Mouse (Mus musculus): ENCODE measurements around the gene Mecom. TPM values are rescaled to one million over a fixed set of nuclear protein-coding genes. Genes with fewer than 3 reads are reported as not detected.
"Not testable (repeated sequence)": the region's sequence is repeated elsewhere in the genome, so short reads cannot be mapped to it uniquely, and the experiment has no call there.

Mecom gene
- polyA plus RNA-seq, 1 experiment from 2014 or later = 17.6 TPM

- no peak overlapping the region for H3K4me2 ChIP-seq (ENCODE audit: low read length)
- H3K36me3 ChIP-seq (ENCODE audit: control insufficient read depth, insufficient read depth, low read length) = no peaks in the 10 kb centered on the region
- DNase-seq (ENCODE audit: low spot score) (no peak), ATAC-seq (replicated peaks; ENCODE audit: low FRiP score, low TSS enrichment, low read depth) (no peak)
- no peaks in the 10 kb centered on the region for H3K4me1 ChIP-seq (replicated peaks; ENCODE audit: control insufficient read depth, insufficient read depth, low read length)
- no peak overlapping the region for H3K9ac ChIP-seq (ENCODE audit: low read length)
- H3K9me3 ChIP-seq (ENCODE audit: control insufficient read depth, low read length) = 0 out of 2 replicates have a peak, but pooled peaks cover 3% of the 10 kb centered on the region
- no peak overlapping the region for H3K4me3 ChIP-seq (ENCODE audit: low read depth, low read length)
- no peaks in the 10 kb centered on the region for H3K27me3 ChIP-seq (replicated peaks; ENCODE audit: control insufficient read depth, insufficient read depth, low read length)
- WGBS = 80% methylated on average over 5 of the region's 5 CpGs
- no peak overlapping the region for H3K27ac ChIP-seq (ENCODE audit: low read depth)
Measured at GRCm38 (mm10) chr3:30428877-30429276, 118.9 kb downstream of the Mecom start.

- no peak for DNase-seq (ENCODE audit: low spot score)
- Histone ChIP-seq H3K4me1 (replicated peaks; ENCODE audit: control insufficient read depth, insufficient read depth, low read length) (no peaks in the 10 kb centered on the region), H3K4me2 (ENCODE audit: low read length) (no peak overlapping the region), H3K36me3 (ENCODE audit: control insufficient read depth, insufficient read depth, low read length) (no peaks in the 10 kb centered on the region), H3K4me3 (ENCODE audit: low read depth, low read length) (no peak overlapping the region), H3K9me3 (ENCODE audit: control insufficient read depth, low read length) (0 out of 2 replicates have a peak, but pooled peaks cover 3% of the 10 kb centered on the region), H3K9ac (ENCODE audit: low read length) (no peak overlapping the region), H3K27ac (ENCODE audit: low read depth) (no peak overlapping the region), H3K27me3 (replicated peaks; ENCODE audit: control insufficient read depth, insufficient read depth, low read length) (no peaks in the 10 kb centered on the region)
- no peak for ATAC-seq (replicated peaks; ENCODE audit: low FRiP score, low TSS enrichment, low read depth)
- 88% methylated on average over 5 of the region's 5 CpGs for WGBS
Measured at GRCm38 (mm10) chr3:30424036-30424435, 123.8 kb downstream of the Mecom start.

DNA sequence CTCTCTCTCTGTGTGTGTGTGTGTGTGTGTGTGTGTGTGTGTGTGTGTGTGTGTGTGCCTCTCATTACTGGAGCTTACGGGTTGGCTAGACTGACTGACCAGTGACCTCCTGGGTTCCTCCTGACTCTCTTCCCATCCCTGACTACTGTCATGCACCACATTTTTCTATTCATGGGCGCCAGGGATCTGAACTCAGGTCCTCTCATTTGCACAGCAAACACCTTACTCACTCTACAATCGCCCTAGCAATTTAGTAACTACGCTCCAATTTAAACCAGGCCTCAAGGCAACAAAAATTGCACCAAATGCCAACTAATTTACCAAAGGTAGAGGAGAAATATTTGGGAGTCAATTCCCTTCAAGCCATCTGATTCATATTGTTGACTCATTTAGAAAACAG lies 125.9 kb downstream of the Mecom start:
- H3K9ac ChIP-seq (ENCODE audit: low read length); H3K4me3 ChIP-seq (ENCODE audit: low read depth, low read length); ATAC-seq (replicated peaks; ENCODE audit: low FRiP score, low TSS enrichment, low read depth); DNase-seq (ENCODE audit: low spot score); H3K9me3 ChIP-seq (ENCODE audit: control insufficient read depth, low read length); H3K36me3 ChIP-seq (ENCODE audit: control insufficient read depth, insufficient read depth, low read length); H3K27ac ChIP-seq (ENCODE audit: low read depth); H3K27me3 ChIP-seq (replicated peaks; ENCODE audit: control insufficient read depth, insufficient read depth, low read length); H3K4me2 ChIP-seq (ENCODE audit: low read length); H3K4me1 ChIP-seq (replicated peaks; ENCODE audit: control insufficient read depth, insufficient read depth, low read length): not testable (repeated sequence)
- 83% methylated on average over 4 of the region's 4 CpGs for WGBS

- no peaks in the 10 kb centered on the region for H3K27me3 ChIP-seq (replicated peaks; ENCODE audit: control insufficient read depth, insufficient read depth, low read length)
- H3K4me1 ChIP-seq (replicated peaks; ENCODE audit: control insufficient read depth, insufficient read depth, low read length) = peaks cover 6% of the 10 kb centered on the region
- H3K4me3 ChIP-seq (ENCODE audit: low read depth, low read length) = no peak overlapping the region
- H3K4me2 ChIP-seq (ENCODE audit: low read length) = no peak overlapping the region
- H3K9me3 ChIP-seq (ENCODE audit: control insufficient read depth, low read length) = 0 out of 2 replicates have a peak, but pooled peaks cover 3% of the 10 kb centered on the region
- H3K9ac ChIP-seq (ENCODE audit: low read length) = no peak overlapping the region
- no peak overlapping the region for H3K27ac ChIP-seq (ENCODE audit: low read depth)
- H3K36me3 ChIP-seq (ENCODE audit: control insufficient read depth, insufficient read depth, low read length) = no peaks in the 10 kb centered on the region
- ATAC-seq (replicated peaks; ENCODE audit: low FRiP score, low TSS enrichment, low read depth) = no peak
- no peak for DNase-seq (ENCODE audit: low spot score)
- 66% methylated on average over 5 of the region's 5 CpGs for WGBS
Measured at GRCm38 (mm10) chr3:30420899-30421298, 126.9 kb downstream of the Mecom start.

- Histone ChIP-seq H3K27me3 (replicated peaks; ENCODE audit: control insufficient read depth, insufficient read depth, low read length) (no peaks in the 10 kb centered on the region), H3K4me2 (ENCODE audit: low read length) (no peak overlapping the region), H3K9ac (ENCODE audit: low read length) (no peak overlapping the region), H3K36me3 (ENCODE audit: control insufficient read depth, insufficient read depth, low read length) (no peaks in the 10 kb centered on the region), H3K4me1 (replicated peaks; ENCODE audit: control insufficient read depth, insufficient read depth, low read length) (peaks cover 6% of the 10 kb centered on the region), H3K4me3 (ENCODE audit: low read depth, low read length) (no peak overlapping the region), H3K27ac (ENCODE audit: low read depth) (no peak overlapping the region), H3K9me3 (ENCODE audit: control insufficient read depth, low read length) (no peaks in the 10 kb centered on the region)
- DNase-seq (ENCODE audit: low spot score) (no peak), ATAC-seq (replicated peaks; ENCODE audit: low FRiP score, low TSS enrichment, low read depth) (no peak)
- 88% methylated on average over 6 of the region's 6 CpGs for WGBS
Measured at GRCm38 (mm10) chr3:30414173-30414572, 133.6 kb downstream of the Mecom start.

GRCm38 (mm10) chr3:30410778-30411177 lies 137.0 kb downstream of the Mecom start:
- ATAC-seq (replicated peaks; ENCODE audit: low FRiP score, low TSS enrichment, low read depth) = no peak
- no peaks in the 10 kb centered on the region for H3K4me1 ChIP-seq (replicated peaks; ENCODE audit: control insufficient read depth, insufficient read depth, low read length)
- DNase-seq (ENCODE audit: low spot score) = no peak
- H3K27ac ChIP-seq (ENCODE audit: low read depth) = no peak overlapping the region
- no peaks in the 10 kb centered on the region for H3K9me3 ChIP-seq (ENCODE audit: control insufficient read depth, low read length)
- no peak overlapping the region for H3K4me2 ChIP-seq (ENCODE audit: low read length)
- H3K9ac ChIP-seq (ENCODE audit: low read length) = no peak overlapping the region
- H3K36me3 ChIP-seq (ENCODE audit: control insufficient read depth, insufficient read depth, low read length) = no peaks in the 10 kb centered on the region
- no peaks in the 10 kb centered on the region for H3K27me3 ChIP-seq (replicated peaks; ENCODE audit: control insufficient read depth, insufficient read depth, low read length)
- H3K4me3 ChIP-seq (ENCODE audit: low read depth, low read length) = no peak overlapping the region
- WGBS = 71% methylated on average over 4 of the region's 4 CpGs

GRCm38 (mm10) chr3:30404821-30405220 lies 143.0 kb downstream of the Mecom start:
- WGBS = 80% methylated on average over 4 of the region's 4 CpGs
- H3K4me1 ChIP-seq (replicated peaks; ENCODE audit: control insufficient read depth, insufficient read depth, low read length) = no peaks in the 10 kb centered on the region

GRCm38 (mm10) chr3:30398911-30399310 lies 148.9 kb downstream of the Mecom start:
- WGBS = 64% methylated on average over 7 of the region's 7 CpGs
- Histone ChIP-seq H3K27me3 (replicated peaks; ENCODE audit: control insufficient read depth, insufficient read depth, low read length) (no peaks in the 10 kb centered on the region), H3K4me3 (ENCODE audit: low read depth, low read length) (no peak overlapping the region), H3K4me1 (replicated peaks; ENCODE audit: control insufficient read depth, insufficient read depth, low read length) (no peaks in the 10 kb centered on the region), H3K36me3 (ENCODE audit: control insufficient read depth, insufficient read depth, low read length) (no peaks in the 10 kb centered on the region), H3K27ac (ENCODE audit: low read depth) (no peak overlapping the region), H3K9ac (ENCODE audit: low read length) (no peak overlapping the region), H3K4me2 (ENCODE audit: low read length) (no peak overlapping the region), H3K9me3 (ENCODE audit: control insufficient read depth, low read length) (no peaks in the 10 kb centered on the region)
- ATAC-seq (replicated peaks; ENCODE audit: low FRiP score, low TSS enrichment, low read depth) (no peak), DNase-seq (ENCODE audit: low spot score) (no peak)

More at GRCm38 (mm10) chr3:30404821-30405220, 143.0 kb downstream of the Mecom start:
- Histone ChIP-seq H3K4me3 (ENCODE audit: low read depth, low read length) (no peak overlapping the region), H3K27ac (ENCODE audit: low read depth) (no peak overlapping the region), H3K4me2 (ENCODE audit: low read length) (no peak overlapping the region), H3K27me3 (replicated peaks; ENCODE audit: control insufficient read depth, insufficient read depth, low read length) (no peaks in the 10 kb centered on the region), H3K9me3 (ENCODE audit: control insufficient read depth, low read length) (no peaks in the 10 kb centered on the region), H3K9ac (ENCODE audit: low read length) (no peak overlapping the region), H3K36me3 (ENCODE audit: control insufficient read depth, insufficient read depth, low read length) (no peaks in the 10 kb centered on the region)
- no peak for ATAC-seq (replicated peaks; ENCODE audit: low FRiP score, low TSS enrichment, low read depth)
- DNase-seq (ENCODE audit: low spot score) = no peak

GRCm38 (mm10) chr3:30394911-30395310 lies 152.9 kb downstream of the Mecom start:
- H3K4me3 ChIP-seq (ENCODE audit: low read depth, low read length) = no peak overlapping the region
- H3K27ac ChIP-seq (ENCODE audit: low read depth) = no peak overlapping the region
- ATAC-seq (replicated peaks; ENCODE audit: low FRiP score, low TSS enrichment, low read depth) (no peak), DNase-seq (ENCODE audit: low spot score) (no peak)
- H3K9me3 ChIP-seq (ENCODE audit: control insufficient read depth, low read length) = no peaks in the 10 kb centered on the region
- H3K4me2 ChIP-seq (ENCODE audit: low read length) = no peak overlapping the region
- H3K27me3 ChIP-seq (replicated peaks; ENCODE audit: control insufficient read depth, insufficient read depth, low read length) = no peaks in the 10 kb centered on the region
- no peaks in the 10 kb centered on the region for H3K4me1 ChIP-seq (replicated peaks; ENCODE audit: control insufficient read depth, insufficient read depth, low read length)
- 83% methylated on average over 4 of the region's 4 CpGs for WGBS
- H3K36me3 ChIP-seq (ENCODE audit: control insufficient read depth, insufficient read depth, low read length) = no peaks in the 10 kb centered on the region
- H3K9ac ChIP-seq (ENCODE audit: low read length) = no peak overlapping the region

Measured in intestine, embryonic 14.5 days (tissue).